Mouse (Mus musculus) adrenal gland, postnatal 14 days (tissue): ENCODE measurements at regions not wholly inside any gene's neighbourhood (a gene's known extent, or its start where the extent isn't known, plus 50 kb on each side); places are given as distances from the start of the nearest gene placed in this dataset.

Experiments used
- DNase-seq: peaks from one replicate; pipeline ENCODE4 v3.0.0; 2021; ENCODE audit warnings: mixed read lengths

DNA sequence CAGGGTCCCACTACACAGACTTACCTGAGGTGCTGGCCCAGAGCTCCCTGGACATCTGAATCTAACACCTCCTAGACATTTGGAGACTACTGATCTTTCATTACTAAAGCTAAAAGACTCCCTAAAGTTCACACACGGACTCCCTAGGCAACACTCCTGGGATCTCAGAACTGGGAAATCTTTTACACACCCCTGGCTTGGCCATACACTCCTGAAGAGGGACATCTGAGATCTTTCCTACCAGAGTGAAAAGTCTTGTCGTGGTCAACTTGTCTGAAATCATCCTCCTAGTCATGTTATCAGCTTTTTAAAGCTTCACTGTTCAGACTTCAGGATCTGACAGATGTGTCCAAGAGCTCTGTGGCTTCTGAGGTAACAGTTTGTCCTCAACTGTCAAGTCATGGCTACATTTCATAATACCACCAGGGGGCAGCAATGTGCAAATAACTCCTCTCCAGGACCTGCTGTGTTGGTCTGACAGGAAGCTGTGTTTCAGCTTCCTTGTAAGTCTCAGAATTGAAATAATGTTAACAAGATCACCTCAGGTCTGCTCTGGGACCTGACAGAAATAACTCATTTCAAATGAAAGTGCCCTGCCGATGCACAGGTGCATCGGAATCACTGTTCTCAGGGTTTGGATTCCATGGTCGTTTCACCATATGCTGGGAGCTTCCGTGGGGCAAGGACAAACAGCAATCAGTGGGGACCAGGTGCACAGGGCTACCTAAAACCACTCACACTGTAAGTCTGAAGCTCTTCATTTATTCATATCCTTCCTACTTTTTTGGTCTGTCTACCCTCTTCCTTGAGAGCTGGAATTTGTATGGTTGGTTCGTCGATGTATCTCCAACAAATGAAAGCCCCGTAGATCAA, 92.3 kb upstream of the C1qtnf7 start:
- DNase-seq: peak; percentile 86

GRCm38 (mm10) chr5:43424551-43425257, 90.6 kb upstream of the C1qtnf7 start:
- no peak for DNase-seq

GRCm38 (mm10) chr5:43433337-43433736, 82.0 kb upstream of the C1qtnf7 start:
- no peak for DNase-seq

DNA sequence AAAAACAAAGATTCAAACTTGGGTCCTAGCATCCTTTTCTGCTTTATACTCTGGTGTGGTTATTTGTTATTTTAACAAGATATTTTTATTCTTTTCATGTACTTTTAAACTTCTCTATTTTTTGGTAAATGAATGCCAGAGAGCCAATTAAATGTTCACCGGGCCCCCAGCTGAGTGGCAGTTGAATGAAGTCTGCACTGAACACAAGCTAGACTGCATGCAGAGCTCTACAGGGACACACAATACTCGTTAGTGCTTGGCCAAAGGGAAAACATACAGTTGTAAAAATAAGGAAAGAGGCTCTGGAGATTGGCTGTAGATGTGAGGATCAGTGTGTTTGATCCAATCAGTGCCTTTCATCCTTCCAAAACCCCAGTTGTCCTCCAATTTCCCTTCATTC, 76.1 kb upstream of the C1qtnf7 start:
- DNase-seq: no peak

DNA sequence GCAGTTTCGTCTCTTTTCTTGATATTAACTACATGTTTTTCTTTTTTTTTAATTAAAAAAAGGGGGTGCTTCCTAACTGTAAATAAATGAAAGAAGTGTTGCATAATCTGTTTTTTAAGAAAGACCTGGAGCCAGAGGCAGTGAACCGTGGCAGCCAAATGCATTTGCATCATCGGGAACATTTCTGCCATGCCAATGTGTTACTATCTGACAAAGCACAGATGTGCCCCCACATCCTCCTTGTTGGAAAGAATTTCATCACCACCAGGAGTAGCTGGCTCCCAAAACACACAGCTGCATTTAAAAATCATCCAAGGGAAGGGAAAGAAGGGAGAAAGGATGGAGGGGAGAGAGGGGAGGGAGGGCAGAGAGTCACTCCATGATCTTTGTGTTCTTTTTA, 74.0 kb upstream of the C1qtnf7 start:
- DNase-seq: no peak

DNA sequence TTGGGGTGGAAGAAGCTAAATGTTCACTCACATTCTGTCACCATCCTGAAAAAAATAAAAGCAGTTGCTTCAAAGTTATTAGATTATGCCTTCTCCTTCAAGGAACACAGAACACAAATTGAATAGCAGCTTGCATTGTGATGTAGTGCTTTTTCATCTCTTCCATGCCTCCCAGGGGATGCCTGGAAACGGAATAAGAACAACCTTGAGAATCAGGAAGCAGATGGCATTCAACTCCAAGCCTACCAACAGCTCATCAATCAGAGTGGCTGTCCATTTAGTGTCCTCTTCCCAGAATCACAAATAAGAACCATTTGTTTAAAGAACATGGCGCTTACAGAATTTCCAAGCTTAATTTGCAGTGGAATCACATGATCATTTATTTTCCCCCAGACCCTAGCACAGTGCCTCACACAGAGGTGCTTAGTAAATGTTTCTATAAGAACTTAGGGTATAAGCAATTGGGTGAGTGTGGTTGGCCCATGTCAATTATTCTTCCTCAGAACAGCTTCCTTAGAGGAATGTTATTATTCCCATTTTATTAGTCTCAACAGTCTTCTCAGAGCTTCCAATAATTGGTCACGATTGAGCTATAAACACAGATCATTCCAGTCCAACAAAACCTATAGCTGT, 70.6 kb upstream of the C1qtnf7 start:
- DNase-seq: no peak

GRCm38 (mm10) chr5:43445620-43446019, 69.7 kb upstream of the C1qtnf7 start:
- no peak for DNase-seq

GRCm38 (mm10) chr5:43446295-43446694, 69.0 kb upstream of the C1qtnf7 start:
- no peak for DNase-seq

- DNase-seq: no peak
Observed at GRCm38 (mm10) chr5:43456018-43456417, 59.3 kb upstream of the C1qtnf7 start.

- DNase-seq: no peak
Observed at GRCm38 (mm10) chr5:43457725-43458124, 57.6 kb upstream of the C1qtnf7 start.

- DNase-seq: no peak
Observed at GRCm38 (mm10) chr5:43461987-43462715, 53.2 kb upstream of the C1qtnf7 start.
